Mouse (Mus musculus) C3H10T1/2 (cell line): Measurements from ENCODE around the gene Col5a3. TPM values are rescaled to one million over a fixed set of nuclear protein-coding genes. Genes with fewer than 3 reads are reported as not detected.

Experiments used
- polyA plus RNA-seq, 2 experiments: library from polyadenylated mRNA; unstranded; fragments of >200 nt; fragmentation: generic; extraction: Trizol; gene quantifications; one replicate each; pipeline ENCODE4 v1.2.1; 2012; ENCODE audit warnings: missing spikeins in 2 of 2

Col5a3 gene
- polyA plus RNA-seq: 10 to 100 TPM in 1 of 2 experiments, under 1 TPM in 1; 0.21 to 10.8 TPM

DNA sequence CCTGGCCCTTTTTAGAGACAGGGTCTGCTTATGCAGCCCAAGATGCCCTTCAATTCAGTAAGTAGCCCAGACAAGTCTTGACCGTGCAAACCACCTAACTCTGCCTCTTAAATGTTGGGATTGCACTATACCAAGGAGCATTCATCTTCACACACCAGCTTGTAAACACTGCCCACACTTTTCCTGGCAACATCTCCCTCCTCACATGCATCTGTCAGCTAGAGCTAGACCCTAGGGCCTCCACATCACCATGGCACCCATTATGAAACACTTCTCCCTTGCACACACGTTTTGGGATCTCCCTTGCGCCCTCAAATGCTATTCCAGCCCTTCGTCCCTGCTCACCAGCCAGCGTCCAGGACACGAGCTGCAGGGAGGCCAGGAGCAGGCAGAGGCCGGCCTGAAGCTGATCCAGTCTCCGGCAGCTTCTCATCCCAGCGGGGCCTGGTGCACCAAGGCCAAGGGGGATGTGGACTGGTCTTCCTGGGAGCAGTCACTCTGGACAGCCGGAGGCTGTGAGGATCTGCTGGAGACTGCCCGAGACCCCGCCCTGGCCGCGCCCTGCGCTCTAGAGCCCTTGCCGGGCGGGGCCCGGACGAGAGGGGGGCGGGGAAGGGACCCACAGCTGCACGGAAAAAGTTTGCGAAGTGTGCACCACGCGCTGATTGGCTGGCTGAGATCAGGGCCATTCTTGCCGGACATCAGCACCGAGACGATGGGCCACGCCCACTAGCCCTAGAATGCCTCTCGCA lies at the start of gene Col5a3:
Gene Col5a3, minus strand, starts transcription at position 547 of the 752 bp plus-strand sequence.

DNA sequence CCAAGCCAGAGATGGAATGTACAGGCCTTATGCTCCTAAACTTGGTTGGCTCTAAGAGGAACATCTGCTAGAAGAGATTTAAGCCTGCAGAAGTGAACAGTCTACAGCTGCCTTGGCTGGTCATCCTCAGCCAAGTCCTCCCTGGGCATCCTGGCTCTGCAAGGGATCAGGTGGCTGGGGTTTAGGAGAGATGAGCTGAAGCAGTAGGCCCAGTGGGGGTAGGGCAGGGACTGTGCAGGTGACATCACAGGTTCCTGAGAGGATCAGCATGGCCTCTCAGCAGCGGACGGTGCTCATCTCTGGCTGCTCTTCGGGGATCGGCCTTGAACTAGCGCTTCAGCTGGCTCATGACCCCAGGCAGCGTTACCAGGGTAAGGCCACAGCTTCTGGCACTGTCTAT lies 3.4 kb upstream of the Col5a3 start, which contains the start of gene Rdh8:
Gene Rdh8, plus strand, starts transcription at position 268 of the 400 bp plus-strand sequence.

DNA sequence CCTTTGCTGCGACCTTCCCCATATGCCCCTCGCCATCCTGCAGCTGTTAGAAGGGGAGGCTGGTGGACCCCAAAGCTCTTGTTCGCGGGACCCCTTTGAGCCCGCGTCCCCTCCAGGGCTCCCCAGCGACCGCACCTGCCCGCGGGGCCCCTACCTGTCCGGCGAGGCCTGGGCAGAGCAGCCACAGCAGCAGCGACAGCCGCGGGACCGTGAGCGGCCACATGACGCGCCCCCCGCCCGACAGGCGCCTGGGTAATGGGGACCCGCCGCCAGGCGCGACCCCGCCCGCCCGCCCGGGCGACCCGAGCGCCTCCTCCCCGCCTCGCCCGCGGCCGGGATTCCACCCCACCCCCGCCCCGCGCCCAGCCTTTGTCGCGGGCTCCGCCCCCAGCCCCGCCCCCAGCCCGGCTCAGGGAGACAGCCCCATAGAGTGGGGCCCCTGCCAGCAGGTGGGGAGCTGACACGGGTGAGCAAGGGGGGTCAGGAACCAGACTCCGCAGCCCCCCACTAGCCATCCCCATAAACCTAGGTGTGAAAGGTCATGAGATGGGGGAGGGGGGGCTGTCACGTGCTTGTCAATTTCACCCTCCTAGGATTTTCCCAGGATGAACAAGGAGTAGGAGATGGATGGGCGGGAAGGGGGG lies 68.7 kb downstream of the Col5a3 start, which contains the start of gene Olfm2:
Gene Olfm2, minus strand, starts transcription at position 333 of the 644 bp plus-strand sequence.

Other genes starting within 250 kb of the Col5a3 start
- 1 to 10 TPM in 1 of 2 experiments, under 1 TPM in 1; 0.27 to 3.2 TPM for gene Zfp846, start 233.8 kb downstream of the Col5a3 start, polyA plus RNA-seq
- 100 to 1,000 TPM; 828 to 889 TPM for gene Ubl5, start 172.2 kb downstream of the Col5a3 start, polyA plus RNA-seq
- 10 to 100 TPM in 1 of 2 experiments, 1 to 10 TPM in 1; 4.9 to 16.8 TPM for gene Fbxl12, start 170.3 kb downstream of the Col5a3 start, polyA plus RNA-seq
- gene Pin1, start 163.0 kb downstream of the Col5a3 start, polyA plus RNA-seq: 10 to 100 TPM; 28.6 to 44.2 TPM
- gene Olfm2, start 68.7 kb downstream of the Col5a3 start, polyA plus RNA-seq: under 1 TPM; 0.04 to 0.24 TPM
- not detected for gene Rdh8, start 3.4 kb upstream of the Col5a3 start, polyA plus RNA-seq
- under 1 TPM in 1 of 2 experiments, not detected in 1; 0.02 TPM for gene A230050P20Rik, start 53.6 kb upstream of the Col5a3 start, polyA plus RNA-seq
- 1 to 10 TPM in 1 of 2 experiments, under 1 TPM in 1; 0.51 to 1.0 TPM for gene Angptl6, start 64.7 kb upstream of the Col5a3 start, polyA plus RNA-seq
- 10 to 100 TPM; 26.9 to 45.5 TPM for gene Ppan, start 73.1 kb upstream of the Col5a3 start, polyA plus RNA-seq
- gene Eif3g, start 83.6 kb upstream of the Col5a3 start, polyA plus RNA-seq: 100 to 1,000 TPM; 144 to 260 TPM
- gene Dnmt1, start 144.8 kb upstream of the Col5a3 start, polyA plus RNA-seq: 10 to 100 TPM; 22.4 to 29.1 TPM
- 10 to 100 TPM; 11.7 to 27.7 TPM for gene S1pr2, start 161.7 kb upstream of the Col5a3 start, polyA plus RNA-seq
- gene Mrpl4, start 187.7 kb upstream of the Col5a3 start, polyA plus RNA-seq: 100 to 1,000 TPM; 124 to 136 TPM
- gene Icam1, start 200.9 kb upstream of the Col5a3 start, polyA plus RNA-seq: under 1 TPM; 0.04 to 0.99 TPM
- under 1 TPM; 0.08 to 0.52 TPM for gene Icam4, start 214.3 kb upstream of the Col5a3 start, polyA plus RNA-seq
- gene Icam5, start 217.0 kb upstream of the Col5a3 start, polyA plus RNA-seq: 1 to 10 TPM in 1 of 2 experiments, under 1 TPM in 1; 0.25 to 7.9 TPM